Mouse (Mus musculus): ENCODE results near the gene Aasdh.
"Not testable (repeated sequence)": the region's sequence is repeated elsewhere in the genome, so short reads cannot be mapped to it uniquely, and the experiment has no call there.

Aasdh gene

DNA sequence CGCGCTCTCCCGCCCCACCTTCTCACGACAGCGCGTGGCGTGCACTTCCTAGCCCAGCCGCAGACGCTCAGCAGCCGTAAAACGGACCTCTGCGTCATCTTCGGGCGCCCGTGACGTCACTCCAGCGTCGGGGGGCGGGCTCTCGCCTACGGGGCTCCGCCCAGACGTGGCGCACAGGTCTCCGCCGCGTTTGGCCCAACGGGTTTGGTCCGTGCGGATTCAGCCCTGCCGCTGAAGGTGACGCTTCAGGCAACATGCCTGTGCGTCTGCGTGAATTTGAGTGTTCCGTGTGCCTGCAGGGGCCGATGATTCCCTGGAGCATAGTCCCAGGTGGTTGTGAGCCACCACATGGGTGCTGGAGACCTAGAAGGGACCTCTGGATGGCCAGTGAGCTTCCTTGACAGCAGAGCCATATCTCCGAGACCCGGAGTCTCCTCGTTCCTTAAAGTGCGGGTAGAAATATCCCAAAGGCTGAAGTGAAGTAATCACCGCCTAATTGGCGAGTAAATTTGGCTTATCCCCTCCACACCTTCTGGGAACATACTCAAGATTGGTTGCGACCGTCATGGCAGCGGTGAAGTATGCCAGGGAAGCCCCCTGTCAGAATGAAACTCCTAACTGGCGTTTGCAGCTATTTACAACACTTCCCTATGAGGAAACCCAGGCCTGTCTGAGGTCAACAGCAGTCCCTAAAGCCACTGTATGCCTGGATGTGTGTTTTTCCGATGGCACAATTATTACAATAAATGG is at the start of gene Aasdh:
TSS of gene Aasdh (minus strand) at position 110 of the 750 bp plus-strand sequence.
- peak; percentile 97 for DNase-seq (ENCODE audit: low read depth)

GRCm38 (mm10) chr5:76954271-76954900 is 49.1 kb upstream of the Aasdh start:
- peak; percentile 45 for DNase-seq (ENCODE audit: low read depth)

DNA sequence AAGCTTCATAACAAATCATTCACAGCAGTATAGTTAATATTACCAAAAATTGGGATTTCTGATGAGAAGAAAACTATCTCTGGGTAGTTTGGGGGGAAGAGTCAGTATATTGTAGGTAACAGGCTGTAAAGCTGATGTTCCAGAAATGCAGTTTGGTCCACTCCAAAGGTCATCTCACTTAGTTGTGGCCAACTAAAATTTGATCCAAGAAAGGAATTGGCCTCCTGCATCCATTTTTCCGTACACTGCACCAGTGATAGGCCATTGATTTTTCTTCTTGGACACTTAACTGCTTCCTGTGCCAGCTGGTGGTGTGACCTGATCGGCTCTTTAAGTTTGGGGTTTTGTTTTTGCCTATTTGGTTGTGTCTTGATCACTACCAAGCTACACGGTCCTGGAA is 48.5 kb upstream of the Aasdh start:
- DNase-seq (ENCODE audit: low read depth), result no peak

- DNase-seq (ENCODE audit: low read depth), result peak; percentile 58
Measured at GRCm38 (mm10) chr5:76952112-76953040, 47.1 kb upstream of the Aasdh start.

DNA sequence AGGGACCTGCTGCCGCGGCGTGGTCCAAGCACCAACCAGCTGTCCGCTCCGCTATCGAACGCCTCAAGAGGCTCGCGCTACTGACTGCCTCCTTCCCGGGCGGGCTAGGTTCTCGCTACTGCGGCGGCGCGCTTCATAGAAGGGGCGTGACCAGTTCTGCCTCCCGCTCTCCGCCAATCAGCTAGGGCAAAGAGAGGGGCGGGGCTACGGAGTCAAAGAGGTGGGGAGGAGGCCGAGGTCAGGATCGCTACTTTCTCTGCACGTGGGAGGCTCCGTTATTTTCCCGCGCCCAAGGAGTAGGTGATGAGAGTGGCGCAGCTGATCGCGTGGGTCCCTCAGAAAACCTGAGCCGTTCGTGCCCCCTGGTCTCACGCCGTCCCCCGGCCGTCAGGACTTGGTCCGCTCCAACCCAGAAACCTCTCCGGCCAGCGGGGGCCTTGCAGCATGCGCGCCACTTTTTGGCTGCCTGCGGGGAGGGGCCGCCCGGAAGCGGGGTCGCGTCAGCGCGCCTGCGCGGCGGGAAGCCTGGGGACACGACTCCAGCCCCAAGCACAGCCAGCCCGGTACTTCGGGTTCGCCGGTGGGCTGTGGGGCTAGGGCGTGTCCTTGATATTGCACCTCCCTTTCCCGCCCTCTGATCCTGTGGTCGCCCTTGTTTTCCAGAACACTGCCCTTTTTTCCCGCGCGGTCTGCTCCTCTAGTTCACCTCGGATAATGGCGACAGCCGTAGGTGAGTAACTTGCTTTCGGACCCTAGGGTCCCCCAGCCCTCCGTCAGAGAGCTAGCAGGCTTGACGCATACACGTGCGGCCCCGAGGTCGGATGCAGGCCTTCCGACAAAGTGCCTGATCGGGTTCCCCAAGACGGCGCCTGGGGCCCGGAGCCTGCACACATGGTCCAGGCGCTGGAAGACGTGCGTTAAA is 46.1 kb upstream of the Aasdh start, which contains the start of the genes Paics and Ppat:
TSS of gene Paics (plus strand) at position 202 of the 922 bp plus-strand sequence.
TSS of gene Ppat (minus strand) at position 473 of the 922 bp plus-strand sequence.
- DNase-seq (ENCODE audit: low read depth), result peak; percentile 99

DNA sequence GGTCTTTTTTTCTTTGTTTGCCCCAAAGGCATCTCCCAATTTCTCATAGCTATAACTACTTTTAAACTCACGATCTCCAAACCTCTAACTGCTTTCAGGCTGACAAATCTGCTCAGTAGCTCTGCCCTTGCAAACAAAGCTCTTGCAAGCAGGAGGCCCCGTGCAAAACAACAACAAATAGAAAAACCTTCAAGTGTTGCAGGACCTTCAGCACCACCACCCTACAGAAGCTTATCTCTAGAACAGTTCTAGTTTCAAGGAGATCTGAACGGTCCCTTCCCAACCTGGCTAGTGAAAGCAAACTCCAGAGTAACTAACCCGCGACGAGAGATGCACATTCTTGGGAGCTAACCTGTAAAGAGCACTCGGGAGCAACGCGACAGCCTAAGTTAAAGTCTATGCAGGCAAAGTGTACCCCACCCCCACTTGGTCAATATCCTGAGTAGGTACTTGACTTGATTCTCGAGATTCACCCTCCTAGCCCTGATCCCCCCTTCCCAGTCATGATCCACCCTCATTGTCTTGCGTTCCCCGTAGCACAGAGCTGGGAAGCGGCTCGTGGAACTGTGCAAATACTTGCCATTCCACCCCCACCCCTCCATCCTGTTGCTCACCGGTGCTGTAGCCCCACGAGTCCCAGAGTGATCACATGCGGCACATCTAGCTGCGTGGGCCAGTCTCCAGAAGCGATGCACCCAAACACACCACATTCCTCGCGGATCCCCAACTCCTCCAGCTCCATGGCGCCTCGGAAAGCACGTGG is 45.2 kb upstream of the Aasdh start:
- peak; percentile 55 for DNase-seq (ENCODE audit: low read depth)

GRCm38 (mm10) chr5:76947758-76948157 is 42.4 kb upstream of the Aasdh start:
- DNase-seq (ENCODE audit: low read depth), result no peak

GRCm38 (mm10) chr5:76947142-76947541 is 41.8 kb upstream of the Aasdh start:
- DNase-seq (ENCODE audit: low read depth), result no peak

DNA sequence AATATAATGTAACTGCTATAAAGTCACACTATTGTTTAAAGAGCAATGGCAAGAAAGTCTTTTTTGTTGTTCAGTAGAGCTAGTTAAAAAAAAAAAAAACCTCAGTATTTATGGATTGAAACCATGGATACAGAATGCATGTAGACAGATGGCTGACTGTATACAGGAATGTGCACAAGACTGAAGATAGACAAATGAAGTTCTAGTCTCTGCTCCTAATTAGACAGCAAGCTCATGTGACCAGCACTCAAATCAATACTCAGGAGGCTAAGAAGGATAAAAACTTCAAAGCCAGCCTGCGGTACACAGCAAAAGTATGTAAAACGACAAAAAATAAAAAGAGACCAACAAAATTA is 40.3 kb upstream of the Aasdh start:
- DNase-seq (ENCODE audit: low read depth), result no peak

- peak; percentile 41 for DNase-seq (ENCODE audit: low read depth)
Measured at GRCm38 (mm10) chr5:76944965-76945677, 39.8 kb upstream of the Aasdh start.

DNA sequence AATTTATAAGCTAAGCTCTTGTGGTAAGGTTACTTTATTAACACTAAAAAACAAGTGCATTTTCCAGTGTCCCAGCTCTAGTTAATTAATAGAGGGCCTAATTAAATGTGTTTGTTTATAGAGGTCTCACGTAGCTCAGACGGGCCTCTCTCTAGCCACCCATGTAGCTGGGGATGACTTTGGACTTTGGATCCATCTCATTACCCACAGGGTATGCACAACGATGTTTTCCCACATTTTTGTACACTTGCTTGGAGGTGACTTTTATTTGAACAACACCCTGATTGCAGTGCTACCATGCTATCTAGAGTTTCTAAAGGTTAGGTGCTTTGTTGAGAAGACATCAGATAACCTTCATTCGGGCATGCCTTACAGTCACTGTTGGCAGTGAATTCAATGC is 37.2 kb upstream of the Aasdh start:
- no peak for DNase-seq (ENCODE audit: low read depth)

DNA sequence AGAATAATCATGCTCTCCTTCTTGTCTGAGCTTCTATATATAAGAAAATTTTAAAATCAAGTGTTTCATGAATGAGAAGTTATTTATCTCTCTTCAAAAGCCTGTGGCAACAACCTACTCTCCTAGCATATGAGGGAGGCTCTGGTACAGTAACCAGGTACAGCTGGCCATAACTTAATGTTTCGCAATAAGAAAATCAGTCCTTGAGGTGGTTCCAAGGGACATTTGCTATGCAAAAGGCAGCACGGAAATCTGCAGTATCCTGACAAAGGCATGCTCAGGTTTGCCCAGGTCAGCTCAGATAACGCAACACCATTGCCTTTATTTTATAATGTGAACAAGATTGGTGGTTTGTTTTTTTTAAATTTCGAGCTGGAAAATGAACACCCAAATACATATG is 36.7 kb upstream of the Aasdh start:
- DNase-seq (ENCODE audit: low read depth), result no peak

DNA sequence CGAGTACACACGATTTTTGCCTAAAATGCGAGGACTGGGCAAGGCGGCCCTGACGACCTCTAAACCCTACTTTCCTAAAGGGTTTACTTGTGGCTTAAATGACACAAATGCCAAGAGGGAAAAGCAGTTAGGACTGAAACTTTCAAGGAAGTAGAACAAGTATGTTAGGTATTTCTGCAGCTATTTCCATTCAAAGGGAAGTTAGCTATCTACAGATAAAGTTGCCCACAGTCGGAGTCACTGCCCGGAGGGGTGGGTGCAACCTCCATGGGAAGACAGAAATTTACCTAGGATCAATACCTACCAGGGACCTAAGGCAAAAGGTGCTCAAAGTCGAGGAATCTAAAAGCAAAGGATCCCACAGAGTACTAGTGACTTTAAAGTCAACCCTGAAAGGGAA is 34.4 kb upstream of the Aasdh start:
- no peak for DNase-seq (ENCODE audit: low read depth)

DNA sequence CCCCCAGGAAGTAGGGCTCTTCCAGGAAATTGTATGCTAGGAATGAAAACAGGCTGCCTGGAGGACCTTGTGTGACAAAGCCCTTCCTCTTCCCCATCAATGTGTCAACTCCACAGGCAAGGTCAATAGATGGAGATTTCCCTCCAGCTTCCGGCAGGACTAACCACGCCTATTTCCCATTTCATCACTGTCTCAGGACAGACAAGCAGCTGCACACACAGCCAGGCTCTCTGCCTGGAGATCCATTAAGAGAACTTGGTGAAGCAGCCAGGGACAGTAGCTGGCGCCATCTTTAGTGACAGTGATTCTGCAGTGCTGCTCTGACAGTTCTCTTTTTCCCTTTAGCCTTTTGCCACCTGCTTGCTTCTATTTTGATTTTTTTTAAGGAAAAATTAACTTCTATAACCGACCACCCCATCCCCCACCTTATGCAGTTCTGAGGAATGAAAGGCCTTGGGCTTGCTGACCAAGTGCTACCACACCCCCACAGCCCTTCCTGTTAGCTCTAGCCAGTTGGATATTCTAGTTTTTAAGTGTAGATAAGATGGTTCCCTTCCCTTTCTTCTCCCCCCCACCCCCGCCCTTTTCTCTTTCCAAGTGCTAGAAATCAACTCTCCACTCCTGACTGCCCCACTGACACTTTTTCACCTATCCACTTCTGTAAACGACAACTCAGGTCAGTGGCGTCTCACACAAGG is 24.0 kb upstream of the Aasdh start:
- peak; percentile 86 for DNase-seq (ENCODE audit: low read depth)

GRCm38 (mm10) chr5:76928124-76928832 is 23.0 kb upstream of the Aasdh start:
- no peak for DNase-seq (ENCODE audit: low read depth)

GRCm38 (mm10) chr5:76924296-76924695 is 19.0 kb upstream of the Aasdh start:
- DNase-seq (ENCODE audit: low read depth), result no peak

DNA sequence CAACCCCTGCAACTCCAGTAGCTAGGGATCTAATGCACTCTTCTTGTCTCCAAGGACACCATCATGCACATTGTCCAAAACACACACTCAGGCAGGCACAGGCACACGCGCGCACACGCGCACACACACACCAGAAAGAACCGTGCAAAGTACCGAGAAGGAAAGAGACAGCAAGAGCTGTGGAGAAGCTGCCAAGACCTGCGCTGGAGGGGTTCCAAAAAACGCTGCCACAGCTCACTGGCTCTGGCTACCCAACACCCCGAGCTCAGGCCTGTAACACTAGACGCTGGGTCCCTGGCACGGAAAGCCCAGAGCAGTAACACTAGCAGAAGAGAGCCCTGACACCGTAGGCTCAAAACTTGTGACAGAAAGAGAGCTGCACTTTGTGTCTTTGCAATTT is 18.1 kb upstream of the Aasdh start:
- DNase-seq (ENCODE audit: low read depth), result no peak

DNA sequence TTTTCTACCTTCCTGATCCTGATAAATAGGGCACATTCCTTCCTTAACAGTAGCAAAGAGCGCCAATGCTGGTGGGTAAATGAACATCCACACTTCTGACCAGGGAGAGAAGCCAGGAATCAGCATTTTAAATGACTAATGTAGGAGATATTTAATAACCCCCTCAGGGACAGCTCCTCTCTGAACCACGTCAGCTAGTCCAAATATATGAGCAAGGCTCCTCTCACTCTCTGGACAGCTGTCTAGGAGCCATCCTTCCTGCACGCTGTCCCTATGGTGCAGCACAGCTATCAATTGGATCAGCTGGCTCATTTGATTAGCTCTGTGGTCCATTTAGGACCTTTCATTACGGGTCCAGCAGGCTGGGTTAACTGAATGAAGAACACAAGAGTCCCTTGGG is 17.5 kb upstream of the Aasdh start:
- DNase-seq (ENCODE audit: low read depth), result no peak

- DNase-seq (ENCODE audit: low read depth), result not testable (repeated sequence)
Measured at GRCm38 (mm10) chr5:76912522-76912921, 7.2 kb upstream of the Aasdh start.
